8 mouse cellular contexts compared by ENCODE assay signal in the genomic region with DNA sequence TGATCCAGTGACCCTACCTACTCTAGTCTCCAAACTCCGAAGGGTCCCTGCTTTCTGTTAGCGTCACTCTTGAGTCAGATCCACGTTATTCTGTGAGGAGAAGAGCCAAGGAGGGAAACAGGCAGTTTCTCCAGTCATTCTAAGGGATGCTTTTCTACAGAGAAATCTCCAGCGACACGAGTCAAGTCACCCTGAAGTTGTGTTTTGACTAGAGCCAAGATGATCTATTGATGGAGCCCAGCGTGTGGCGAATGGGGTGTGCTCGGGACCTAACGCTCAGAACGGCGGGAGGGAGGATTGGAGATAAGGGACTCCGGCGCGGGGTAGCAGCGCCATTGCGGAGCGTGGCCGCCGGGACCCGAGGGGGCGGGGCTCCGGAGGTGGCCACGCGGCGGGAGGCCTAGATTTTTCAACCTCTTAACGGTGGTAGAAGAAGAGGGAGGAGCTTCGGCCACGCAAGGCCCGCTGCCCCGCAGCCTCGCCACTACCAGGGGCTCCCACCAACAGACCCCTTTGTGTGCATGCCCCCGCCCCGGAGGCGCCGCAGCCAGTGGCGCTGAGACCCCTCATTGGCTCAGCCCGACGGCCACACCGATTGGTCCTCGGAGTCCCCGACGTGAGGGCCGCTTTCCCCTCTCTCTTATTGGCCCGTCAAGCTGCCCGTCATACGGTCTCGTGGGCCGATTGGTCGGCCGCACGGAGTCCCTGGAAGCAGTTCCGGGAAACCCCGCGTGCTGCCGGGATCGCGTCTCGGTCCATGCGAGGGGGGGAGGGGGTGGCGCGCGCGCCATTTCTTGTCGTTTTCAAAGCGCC. TPM values are rescaled to one million over a fixed set of nuclear protein-coding genes. Genes with fewer than 3 reads are reported as not detected.
DNase-seq lines count a peak whose midpoint lies in the region; ATAC-seq and TF ChIP-seq lines count a peak whose summit lies in the region.

A gene (plus strand): TSS at position 714 of the 813 bp plus-strand sequence.

- TF ChIP-seq POLR2A in cortical plate, adult 2 months (IDR thresholded peaks at IDR 0.05; ENCODE audit: extremely low read depth, insufficient read depth, low read length) = peak; percentile 66; the same call in 1 of the 2 replicates

- H3K9me3 ChIP-seq in megakaryocyte, embryonic 14.5 days = no peaks in the 10 kb centered on the region

- H3K4me3 ChIP-seq in cortical plate, adult 2 months (ENCODE audit: insufficient read depth, low read length) = peak within 1 kb of the TSS; percentile 87
- H3K4me3 ChIP-seq in megakaryocyte, embryonic 14.5 days (replicated peaks) = peak within 1 kb of the TSS; percentile 94

- peak; percentile 94 for ATAC-seq in activated CD4-positive, CD25-positive, alpha-beta regulatory T cell, adult 4 months

- H3K4me1 ChIP-seq in cortical plate, adult 2 months (ENCODE audit: control insufficient read depth, insufficient read depth, low read length) = peaks cover 4% of the 10 kb centered on the region
- H3K4me1 ChIP-seq in megakaryocyte, embryonic 14.5 days = peaks cover 33% of the 10 kb centered on the region

- DNase-seq in gastrocnemius, adult 8-10 months (ENCODE audit: low spot score in 2 of 2) = peak; percentile 95 to 96
- DNase-seq in hindlimb bud, embryonic 11.5 days (ENCODE audit: extremely low spot score, low read depth, low spot score) = peak; percentile 93
- peak; percentile 98 to 99 for DNase-seq in left cerebral cortex, adult 8-10 months (ENCODE audit: low spot score in 2 of 2)
- peak; percentile 100 for DNase-seq in right cerebral cortex, postnatal 10 days (ENCODE audit: low spot score in 2 of 2)
- peak; percentile 99 for DNase-seq in urinary bladder, postnatal 25 days (ENCODE audit: low spot score)

- H3K27ac ChIP-seq in cortical plate, adult 2 months (ENCODE audit: insufficient read depth, low read length) = peak within 1 kb of the TSS; percentile 51; the same call in 1 of the 2 replicates

- TF ChIP-seq CTCF in cortical plate, adult 2 months (IDR thresholded peaks at IDR 0.05; ENCODE audit: extremely low read depth, insufficient read depth, low read length) = no peak

- H3K27me3 ChIP-seq in megakaryocyte, embryonic 14.5 days (replicated peaks) = peaks cover 2% of the 10 kb centered on the region

- no peaks in the 10 kb centered on the region for H3K36me3 ChIP-seq in megakaryocyte, embryonic 14.5 days (replicated peaks; ENCODE audit: low read length)

RNA-seq across cellular contexts. Expression of the gene that starts here (rescaled TPM):
- 10 to 100 TPM; 80.8 to 97.7 TPM for polyA plus RNA-seq in activated CD4-positive, CD25-positive, alpha-beta regulatory T cell, adult 4 months (2017; shearing (Covaris generic))
- polyA plus RNA-seq in cortical plate, adult 2 months (2012; rRNA removed) = 59.9 and 60.2 TPM in 2 replicates
- total RNA-seq in gastrocnemius, adult 8-10 months (2022) = 10 to 100 TPM; 18.3 to 26.7 (median 21.0) TPM
- total RNA-seq in left cerebral cortex, adult 8-10 months (2022) = 10 to 100 TPM; 78.9 to 93.4 (median 89.9) TPM
- 3.7 and 29.8 TPM in 2 replicates for polyA plus RNA-seq in megakaryocyte, embryonic 14.5 days (2012; ENCODE audit: insufficient read depth, low replicate concordance)

Comparison
In these comparisons a context has a peak if more than half of its experiments do, and no peak if none do; other contexts are left out.
1. Peak in every context shown above with its lines: DNase-seq, ATAC-seq, H3K4me3 ChIP-seq and H3K27ac ChIP-seq.